Mouse (Mus musculus) midbrain, embryonic 15.5 days (tissue): ENCODE measurements around the gene Vmn1r119. TPM values are rescaled to one million over a fixed set of nuclear protein-coding genes. Genes with fewer than 3 reads are reported as not detected.
"Not testable (repeated sequence)": the region's sequence is repeated elsewhere in the genome, so short reads cannot be mapped to it uniquely, and the experiment has no call there.

Experiments used
- ATAC-seq: fragments of 200-750 bp; cut with Nextera tagmentation; replicated peaks from 2 replicates; pipeline ENCODE4 v1.8.0; 2017; ENCODE audit warnings: moderate TSS enrichment
- H3K27ac ChIP-seq: fragments of 300-500 bp; sonication (generic); 2 replicates; pipeline ENCODE4 v1.5.1; 2015; ENCODE audit warnings: mild to moderate bottlenecking, inconsistent platforms
- H3K27me3 ChIP-seq: fragments of 300-500 bp; sonication (generic); replicated peaks from 2 replicates; pipeline ENCODE4 v1.6.1; 2015; ENCODE audit warnings: inconsistent platforms
- H3K36me3 ChIP-seq: fragments of 300-500 bp; sonication (generic); replicated peaks from 2 replicates; pipeline ENCODE4 v1.6.1; 2015; ENCODE audit warnings: inconsistent platforms
- H3K4me1 ChIP-seq: fragments of 300-500 bp; sonication (generic); 2 replicates; pipeline ENCODE4 v1.6.1; 2015; ENCODE audit warnings: inconsistent platforms
- H3K4me2 ChIP-seq: fragments of 300-500 bp; sonication (generic); 2 replicates; pipeline ENCODE4 v1.6.1; 2015; ENCODE audit warnings: inconsistent platforms, mild to moderate bottlenecking, moderate library complexity
- H3K4me3 ChIP-seq: fragments of 300-500 bp; sonication (generic); 2 replicates; pipeline ENCODE4 v1.5.1; 2015; ENCODE audit warnings: mild to moderate bottlenecking, inconsistent platforms
- H3K9ac ChIP-seq: fragments of 300-500 bp; sonication (generic); 2 replicates; pipeline ENCODE4 v1.6.1; 2015; ENCODE audit warnings: mild to moderate bottlenecking, inconsistent platforms
- H3K9me3 ChIP-seq: fragments of 300-500 bp; sonication (generic); 2 replicates; pipeline ENCODE4 v1.6.1; 2016; ENCODE audit warnings: inconsistent platforms
- WGBS: fragments of 180-500 bp; shearing (Covaris S2); methylation state at CpG from one replicate; pipeline ENCODE4 v1.1.7; 2015; ENCODE audit warnings: mixed read lengths; 5-methylcytosine and 5-hydroxymethylcytosine counted together
- polyA plus RNA-seq: library from polyadenylated mRNA; unstranded; fragments of >200 nt; fragmentation: Nextera tagmentation; extraction: Ambion mirVana; gene quantifications from 2 replicates; pipeline ENCODE4 v1.2.1, GENCODE M21; 2015

Vmn1r119 gene
- polyA plus RNA-seq, result not detected in 2 replicates

GRCm38 (mm10) chr7:21012355-21012754, at the start of gene Vmn1r119:
TSS of gene Vmn1r119 (minus strand) at chr7:21012455.
- not testable (repeated sequence) for H3K36me3 ChIP-seq, H3K9ac ChIP-seq, ATAC-seq, H3K4me2 ChIP-seq, H3K27ac ChIP-seq, H3K27me3 ChIP-seq, H3K9me3 ChIP-seq, H3K4me3 ChIP-seq, H3K4me1 ChIP-seq
- no CpG with 5 or more reads among the region's 2 CpGs for WGBS

GRCm38 (mm10) chr7:21053684-21054083, 41.4 kb upstream of the Vmn1r119 start, which contains the start of gene Vmn1r120:
TSS of gene Vmn1r120 (minus strand) at chr7:21053784.
- not testable (repeated sequence) for H3K9ac ChIP-seq, H3K4me3 ChIP-seq, H3K36me3 ChIP-seq, H3K4me2 ChIP-seq, H3K27me3 ChIP-seq, H3K4me1 ChIP-seq, H3K27ac ChIP-seq, H3K9me3 ChIP-seq, ATAC-seq
- 82% methylated on average over 1 of the region's 1 CpGs for WGBS

Other genes starting within 250 kb of the Vmn1r119 start
- not detected in 2 replicates for gene Vmn1r112, start 241.3 kb downstream of the Vmn1r119 start, polyA plus RNA-seq
- not detected in 2 replicates for gene Vmn1r113, start 225.2 kb downstream of the Vmn1r119 start, polyA plus RNA-seq
- not detected in 2 replicates for gene Vmn1r114, start 200.3 kb downstream of the Vmn1r119 start, polyA plus RNA-seq
- not detected in 2 replicates for gene Vmn1r115, start 167.5 kb downstream of the Vmn1r119 start, polyA plus RNA-seq
- not detected in 2 replicates for gene Vmn1r116, start 140.2 kb downstream of the Vmn1r119 start, polyA plus RNA-seq
- gene Vmn1r117, start 128.3 kb downstream of the Vmn1r119 start, polyA plus RNA-seq, result not detected in 2 replicates
- gene Vmn1r118, start 100.1 kb downstream of the Vmn1r119 start, polyA plus RNA-seq, result not detected in 2 replicates
- gene Vmn1r120, start 41.3 kb upstream of the Vmn1r119 start, polyA plus RNA-seq, result not detected in 2 replicates
- not detected in 2 replicates for gene Vmn1r121, start 86.1 kb upstream of the Vmn1r119 start, polyA plus RNA-seq
- gene Vmn1r122, start 121.7 kb upstream of the Vmn1r119 start, polyA plus RNA-seq, result not detected in 2 replicates
- gene Vmn1r123, start 149.7 kb upstream of the Vmn1r119 start, polyA plus RNA-seq, result not detected in 2 replicates
- not detected in 2 replicates for gene Gm5157, start 178.0 kb upstream of the Vmn1r119 start, polyA plus RNA-seq
- gene Vmn1r124, start 248.2 kb upstream of the Vmn1r119 start, polyA plus RNA-seq, result not detected in 2 replicates